Mouse (Mus musculus): ENCODE data around the gene Naxd. TPM values are rescaled to one million over a fixed set of nuclear protein-coding genes. Genes with fewer than 3 reads are reported as not detected.

The Naxd gene
- total and polyA plus RNA-seq, 3 experiments: 39.7 to 57.1 (median 50.1) TPM

Other genes with a start within 250 kb of the Naxd start
- gene Col4a2, start 184.7 kb upstream of the Naxd start, total RNA-seq (2012; rRNA removed): 0.04 TPM in 2 replicates
- gene Col4a2, start 184.7 kb upstream of the Naxd start, total RNA-seq (2014; rRNA removed): not detected in 2 replicates
- gene Col4a2, start 184.7 kb upstream of the Naxd start, polyA plus RNA-seq (2012; ENCODE audit: insufficient read length, low read depth): 0.07 and 0.11 TPM in 2 replicates
- 0.04 TPM in 1 of 2 replicates, not detected in the other for gene Col4a1, start 184.7 kb upstream of the Naxd start, total RNA-seq (2012; rRNA removed)
- 0.13 and 0.36 TPM in 2 replicates for gene Col4a1, start 184.7 kb upstream of the Naxd start, total RNA-seq (2014; rRNA removed)
- 0.27 TPM in 1 of 2 replicates, not detected in the other for gene Col4a1, start 184.7 kb upstream of the Naxd start, polyA plus RNA-seq (2012; ENCODE audit: insufficient read length, low read depth)
- 18.2 and 23.2 TPM in 2 replicates for gene Rab20, start 18.8 kb upstream of the Naxd start, total RNA-seq (2012; rRNA removed)
- 19.0 and 22.8 TPM in 2 replicates for gene Rab20, start 18.8 kb upstream of the Naxd start, total RNA-seq (2014; rRNA removed)
- gene Rab20, start 18.8 kb upstream of the Naxd start, polyA plus RNA-seq (2012; ENCODE audit: insufficient read length, low read depth): 12.8 and 17.2 TPM in 2 replicates
- 67.1 and 67.4 TPM in 2 replicates for gene Cars2, start 53.3 kb downstream of the Naxd start, total RNA-seq (2012; rRNA removed)
- gene Cars2, start 53.3 kb downstream of the Naxd start, total RNA-seq (2014; rRNA removed): 45.6 and 48.5 TPM in 2 replicates
- 45.7 and 46.4 TPM in 2 replicates for gene Cars2, start 53.3 kb downstream of the Naxd start, polyA plus RNA-seq (2012; ENCODE audit: insufficient read length, low read depth)
- 25.0 and 30.9 TPM in 2 replicates for gene Ing1, start 58.1 kb downstream of the Naxd start, total RNA-seq (2012; rRNA removed)
- gene Ing1, start 58.1 kb downstream of the Naxd start, total RNA-seq (2014; rRNA removed): 33.1 and 33.8 TPM in 2 replicates
- 47.8 and 65.3 TPM in 2 replicates for gene Ing1, start 58.1 kb downstream of the Naxd start, polyA plus RNA-seq (2012; ENCODE audit: insufficient read length, low read depth)
- 39.0 and 50.4 TPM in 2 replicates for gene Ankrd10, start 138.3 kb downstream of the Naxd start, total RNA-seq (2012; rRNA removed)
- gene Ankrd10, start 138.3 kb downstream of the Naxd start, total RNA-seq (2014; rRNA removed): 46.9 and 59.5 TPM in 2 replicates
- gene Ankrd10, start 138.3 kb downstream of the Naxd start, polyA plus RNA-seq (2012; ENCODE audit: insufficient read length, low read depth): 32.8 and 36.9 TPM in 2 replicates
- gene 1700016D06Rik, start 203.6 kb downstream of the Naxd start, total RNA-seq (2012; rRNA removed): not detected in 2 replicates
- gene 1700016D06Rik, start 203.6 kb downstream of the Naxd start, total RNA-seq (2014; rRNA removed): not detected in 2 replicates
- gene 1700016D06Rik, start 203.6 kb downstream of the Naxd start, polyA plus RNA-seq (2012; ENCODE audit: insufficient read length, low read depth): not detected in 2 replicates
- 17.0 and 18.6 TPM in 2 replicates for gene Arhgef7, start 230.2 kb downstream of the Naxd start, total RNA-seq (2012; rRNA removed)
- 8.0 and 8.5 TPM in 2 replicates for gene Arhgef7, start 230.2 kb downstream of the Naxd start, total RNA-seq (2014; rRNA removed)
- 23.9 and 28.7 TPM in 2 replicates for gene Arhgef7, start 230.2 kb downstream of the Naxd start, polyA plus RNA-seq (2012; ENCODE audit: insufficient read length, low read depth)